Mouse (Mus musculus) naive thymus-derived CD4-positive, alpha-beta T cell, adult 2 months (primary cell): ENCODE data around the gene Gm13694.

Experiments
- DNase-seq: peaks from one replicate; pipeline ENCODE4 v3.0.0-alpha.2; 2011; ENCODE audit warnings: low read depth

Gm13694 gene

GRCm38 (mm10) chr2:84025217-84025616 is 46.5 kb downstream of the Gm13694 start:
- no peak for DNase-seq
